Mouse (Mus musculus) G1E-ER4 (cell line): ENCODE results near the gene Olfr902. TPM values are rescaled to one million over a fixed set of nuclear protein-coding genes. Genes with fewer than 3 reads are reported as not detected.

Source experiments
- GATA1 ChIP-seq: IDR thresholded peaks from one replicate; pipeline ENCODE4 v1.8.0; 2012; ENCODE audit warnings: low read length, inconsistent platforms
- polyA plus RNA-seq: library from polyadenylated mRNA; stranded (reverse); fragments of >175 nt; gene quantifications from 2 replicates; pipeline ENCODE4 v1.2.3, GENCODE M21; 2012

The Olfr902 gene
- not detected in 2 replicates for polyA plus RNA-seq

GRCm38 (mm10) chr9:38447352-38447751 lies at the start of gene Olfr902:
Olfr902 (plus strand) TSS chr9:38447652.
- no peak for TF ChIP-seq GATA1

DNA sequence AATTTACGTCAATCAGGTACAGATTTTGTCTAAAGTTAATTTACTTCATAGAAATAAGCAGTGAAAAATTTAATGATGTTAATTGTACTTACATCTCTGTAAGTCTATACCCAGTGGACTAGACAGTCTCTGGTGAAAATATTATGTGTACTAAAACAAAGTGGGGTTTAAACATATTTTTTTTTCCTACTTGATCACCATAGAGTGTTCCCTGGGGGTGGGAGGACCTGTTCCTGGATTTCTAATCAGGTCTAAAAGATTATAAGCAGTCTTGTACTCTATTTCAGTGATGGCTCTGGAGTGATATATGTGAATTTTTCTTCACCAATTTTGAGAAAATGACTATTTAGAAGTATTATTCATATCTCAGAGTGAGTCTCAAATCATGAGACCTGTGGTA lies 46.1 kb upstream of the Olfr902 start, which contains the start of gene Olfr147:
Gene Olfr147 (plus strand): TSS at position 301 of the 400 bp plus-strand sequence.
- TF ChIP-seq GATA1: no peak

GRCm38 (mm10) chr9:38423801-38424200 lies 23.7 kb upstream of the Olfr902 start:
- no peak for TF ChIP-seq GATA1

GRCm38 (mm10) chr9:38427026-38427425 lies 20.4 kb upstream of the Olfr902 start:
- no peak for TF ChIP-seq GATA1

GRCm38 (mm10) chr9:38429155-38429554 lies 18.3 kb upstream of the Olfr902 start, which contains the start of gene Olfr901:
Olfr901 (plus strand) TSS chr9:38429455.
- TF ChIP-seq GATA1: no peak

DNA sequence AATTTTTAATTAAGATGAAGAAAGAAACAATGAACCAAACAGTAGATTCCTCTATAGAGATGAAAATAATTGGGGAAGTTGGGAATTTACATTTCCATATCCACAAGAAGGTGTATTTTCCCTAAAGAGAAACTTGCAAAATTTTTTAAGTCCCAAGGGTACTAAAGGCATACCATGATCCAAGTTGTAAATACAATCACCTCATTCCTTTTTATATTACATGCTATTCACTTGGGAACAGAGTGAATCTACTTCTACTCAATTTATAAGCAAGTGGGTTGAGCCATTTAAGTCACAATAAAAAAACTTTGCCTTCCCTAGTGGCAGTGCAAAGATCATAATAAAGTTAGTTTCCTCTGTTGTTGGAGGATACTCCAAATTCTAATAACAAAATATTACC lies 15.4 kb downstream of the Olfr902 start, which contains the start of gene Olfr904:
Gene Olfr904 (plus strand): TSS at position 301 of the 400 bp plus-strand sequence.
- no peak for TF ChIP-seq GATA1

DNA sequence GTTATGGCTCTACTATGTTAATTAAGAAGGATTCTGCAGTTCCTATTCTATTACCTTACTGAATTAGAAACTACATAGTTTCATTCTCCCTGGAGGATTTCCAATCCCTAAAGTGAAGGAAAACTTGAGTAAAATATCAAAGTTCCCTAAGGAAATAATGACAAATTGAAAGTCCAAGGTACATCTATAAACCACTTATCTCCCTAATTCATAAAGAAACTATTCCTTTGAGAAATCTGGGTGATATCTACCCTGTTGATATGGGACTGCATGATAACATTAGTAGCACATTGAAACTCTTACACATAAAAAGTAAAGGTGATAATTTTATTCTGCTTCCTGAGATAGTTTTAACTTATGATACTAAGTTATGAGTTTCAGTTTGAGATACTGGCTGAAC lies 23.4 kb downstream of the Olfr902 start, which contains the start of gene Olfr905:
Gene Olfr905 (plus strand): TSS at position 301 of the 400 bp plus-strand sequence.
- TF ChIP-seq GATA1: no peak

DNA sequence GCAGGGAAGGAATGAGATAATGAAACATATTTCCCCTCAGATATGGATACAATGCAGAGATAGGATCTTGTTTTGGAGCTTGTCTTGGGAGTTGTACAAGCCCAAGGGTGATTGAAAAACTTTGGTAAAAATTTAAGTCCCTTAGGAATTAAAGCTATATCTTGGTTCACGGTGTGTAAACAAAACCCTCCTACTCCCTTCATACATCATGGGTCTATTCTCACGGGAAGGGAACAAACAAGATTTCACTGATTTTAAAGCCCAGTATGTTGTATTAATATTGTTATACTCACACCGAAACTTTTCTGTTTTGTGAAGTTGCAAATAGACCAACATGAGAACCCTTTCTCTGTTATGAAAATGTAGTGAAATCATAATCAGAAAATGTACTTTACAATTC lies 39.3 kb downstream of the Olfr902 start, which contains the start of gene Olfr906:
Gene Olfr906 (plus strand): TSS at position 301 of the 400 bp plus-strand sequence.
- TF ChIP-seq GATA1: no peak

GRCm38 (mm10) chr9:38495501-38495900 lies 48.0 kb downstream of the Olfr902 start, which contains the start of gene Olfr907:
Olfr907 (plus strand) TSS chr9:38495801.
- TF ChIP-seq GATA1: no peak

Other genes with a start within 250 kb of the Olfr902 start
- not detected in 2 replicates for gene Olfr893, start 239.3 kb upstream of the Olfr902 start, polyA plus RNA-seq
- not detected in 2 replicates for gene Olfr894, start 229.6 kb upstream of the Olfr902 start, polyA plus RNA-seq
- not detected in 2 replicates for gene Olfr143, start 194.9 kb upstream of the Olfr902 start, polyA plus RNA-seq
- not detected in 2 replicates for gene Olfr895, start 179.8 kb upstream of the Olfr902 start, polyA plus RNA-seq
- gene Olfr896-ps1, start 156.5 kb upstream of the Olfr902 start, polyA plus RNA-seq: not detected in 2 replicates
- not detected in 2 replicates for gene Olfr25, start 118.6 kb upstream of the Olfr902 start, polyA plus RNA-seq
- gene Olfr898, start 99.2 kb upstream of the Olfr902 start, polyA plus RNA-seq: not detected in 2 replicates
- not detected in 2 replicates for gene Olfr250, start 80.8 kb upstream of the Olfr902 start, polyA plus RNA-seq
- not detected in 2 replicates for gene Olfr251, start 70.6 kb upstream of the Olfr902 start, polyA plus RNA-seq
- gene Olfr147, start 46.0 kb upstream of the Olfr902 start, polyA plus RNA-seq: not detected in 2 replicates
- not detected in 2 replicates for gene Olfr901, start 18.2 kb upstream of the Olfr902 start, polyA plus RNA-seq
- not detected in 2 replicates for gene Olfr904, start 15.5 kb downstream of the Olfr902 start, polyA plus RNA-seq
- not detected in 2 replicates for gene Olfr905, start 23.5 kb downstream of the Olfr902 start, polyA plus RNA-seq
- not detected in 2 replicates for gene Olfr906, start 39.4 kb downstream of the Olfr902 start, polyA plus RNA-seq
- 0.06 TPM in 1 of 2 replicates, not detected in the other for gene Olfr907, start 48.1 kb downstream of the Olfr902 start, polyA plus RNA-seq
- gene Olfr911-ps1, start 73.9 kb downstream of the Olfr902 start, polyA plus RNA-seq: not detected in 2 replicates
- not detected in 2 replicates for gene Olfr910, start 90.2 kb downstream of the Olfr902 start, polyA plus RNA-seq
- not detected in 2 replicates for gene Olfr912, start 132.5 kb downstream of the Olfr902 start, polyA plus RNA-seq
- gene Olfr913, start 145.1 kb downstream of the Olfr902 start, polyA plus RNA-seq: not detected in 2 replicates
- gene Olfr914, start 157.4 kb downstream of the Olfr902 start, polyA plus RNA-seq: not detected in 2 replicates
- gene Olfr916, start 212.2 kb downstream of the Olfr902 start, polyA plus RNA-seq: not detected in 2 replicates
- gene Olfr917, start 218.2 kb downstream of the Olfr902 start, polyA plus RNA-seq: not detected in 2 replicates
- gene Olfr918, start 226.9 kb downstream of the Olfr902 start, polyA plus RNA-seq: not detected in 2 replicates